Mouse (Mus musculus) stomach, postnatal 0 days (tissue): ENCODE data around the gene Sla2.

Source experiments
- CTCF ChIP-seq: IDR thresholded peaks from 2 replicates; pipeline ENCODE4 v1.5.1; 2016; ENCODE audit warnings: antibody characterized with exemption, low read depth, mild to moderate bottlenecking, moderate library complexity
- EP300 ChIP-seq: optimal IDR thresholded peaks from 2 replicates; pipeline ENCODE3; 2016; ENCODE audit warnings: antibody characterized with exemption

GRCm38 (mm10) chr2:156841841-156842706 is 44.9 kb downstream of the Sla2 start:
- TF ChIP-seq CTCF = peak; percentile 25
- no peak for TF ChIP-seq EP300
